Mouse (Mus musculus): ENCODE data around the gene Gm21776.
"Not testable (repeated sequence)": the region's sequence is repeated elsewhere in the genome, so short reads cannot be mapped to it uniquely, and the experiment has no call there.

Gene Gm21776

DNA sequence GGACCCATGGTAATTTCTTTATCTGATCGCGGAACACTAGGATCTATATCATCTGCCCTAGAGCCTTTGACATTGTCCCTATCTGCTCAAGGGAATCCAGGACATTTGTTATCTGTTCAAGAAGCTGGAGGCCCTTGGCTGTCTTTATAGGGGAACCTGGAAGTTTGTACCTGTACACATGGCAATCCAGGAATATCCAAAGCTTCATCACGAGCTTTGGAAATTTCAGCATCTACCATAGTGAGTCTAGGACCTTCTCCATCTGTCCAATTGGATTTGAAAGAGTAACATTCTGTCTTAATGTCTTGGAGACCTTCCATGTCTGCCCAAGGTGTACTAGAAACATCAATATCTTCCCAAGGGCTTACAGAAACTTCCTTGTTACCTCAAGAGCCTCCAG lies at the start of gene Gm21776:
Gm21776 (plus strand) TSS at position 301 of the 400 bp plus-strand sequence.
- DNase-seq (ENCODE audit: low spot score in 2 of 2): not testable (repeated sequence)
